ENCODE assay signal across 11 mouse cellular contexts in the genomic region with DNA sequence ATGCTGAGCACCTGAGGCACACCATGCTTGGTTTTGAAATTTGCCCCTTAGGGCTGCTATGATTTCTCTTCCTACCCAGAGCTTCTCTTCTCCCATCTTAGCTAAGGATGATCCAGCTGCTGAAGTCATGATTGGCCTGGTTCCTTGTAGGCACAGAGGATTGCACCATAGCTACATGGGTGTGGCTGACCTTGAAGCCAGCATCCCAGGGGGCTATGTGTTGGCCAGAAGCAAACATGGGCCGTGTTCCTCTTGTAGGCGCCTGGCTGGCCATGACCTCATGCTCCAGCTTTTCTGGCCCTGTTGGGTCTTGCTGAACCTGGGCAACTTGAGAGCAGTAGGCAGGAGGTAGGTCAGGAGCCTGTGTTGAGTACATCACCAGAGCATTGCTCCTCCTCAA. TPM values are rescaled to one million over a fixed set of nuclear protein-coding genes. Genes with fewer than 3 reads are reported as not detected.
DNase-seq lines count a peak whose midpoint lies in the region; ATAC-seq lines count a peak whose summit lies in the region.
"Had no signal": no experiment of that assay in that cellular context is flagged by ENCODE, and none has a peak within 500 bp of the region (broad histone marks: within the 10 kb centered on the region; RNA-seq: fewer than 3 reads in every experiment).

No protein-coding gene starts in this region.

- H3K9me3 ChIP-seq in liver, embryonic 16.5 days (replicated peaks; ENCODE audit: control insufficient read depth, low read length), result no peaks in the 10 kb centered on the region
- no peaks in the 10 kb centered on the region for H3K9me3 ChIP-seq in liver, embryonic 12.5 days (replicated peaks)
- no peaks in the 10 kb centered on the region for H3K9me3 ChIP-seq in midbrain, embryonic 15.5 days
- H3K9me3 ChIP-seq: liver, embryonic 13.5 days had no signal

- no peak overlapping the region for H3K4me2 ChIP-seq in liver, embryonic 16.5 days (ENCODE audit: low read depth, low read length)
- no peak overlapping the region for H3K4me2 ChIP-seq in liver, embryonic 12.5 days
- H3K4me2 ChIP-seq in midbrain, embryonic 15.5 days, result no peak overlapping the region
- H3K4me2 ChIP-seq: liver, embryonic 13.5 days had no signal

- WGBS in liver, embryonic 16.5 days (ENCODE audit: insufficient replicate concordance), result 39% methylated on average over 2 of the region's 2 CpGs
- 50% methylated on average over 2 of the region's 2 CpGs for WGBS in liver, embryonic 12.5 days (ENCODE audit: insufficient replicate concordance)
- 88% methylated on average over 2 of the region's 2 CpGs for WGBS in midbrain, embryonic 15.5 days

- H3K4me3 ChIP-seq in liver, embryonic 16.5 days (ENCODE audit: low read depth, low read length), result no peak overlapping the region
- no peak overlapping the region for H3K4me3 ChIP-seq in liver, embryonic 12.5 days
- no peak overlapping the region for H3K4me3 ChIP-seq in midbrain, embryonic 15.5 days
- H3K4me3 ChIP-seq: liver, embryonic 13.5 days had no signal

- DNase-seq in adipocyte (ENCODE audit: low spot score), result peak; percentile 83
- peak; percentile 81 for DNase-seq in gastrocnemius, postnatal 25 days
- DNase-seq in lung, postnatal 36 days, result peak; percentile 72
- no peak for DNase-seq in frontal cortex, postnatal 10 days (ENCODE audit: low spot score in 2 of 2)
- DNase-seq in cerebellum, adult 11-12 months, result no peak
- DNase-seq: cerebellum, postnatal 25 days; liver, embryonic 13.5 days had no signal

- no peaks in the 10 kb centered on the region for H3K27me3 ChIP-seq in liver, embryonic 16.5 days (ENCODE audit: control insufficient read depth, insufficient read depth, low read depth, low read length)
- no peaks in the 10 kb centered on the region for H3K27me3 ChIP-seq in liver, embryonic 12.5 days (replicated peaks)
- no peaks in the 10 kb centered on the region for H3K27me3 ChIP-seq in midbrain, embryonic 15.5 days (replicated peaks)
- H3K27me3 ChIP-seq: liver, embryonic 13.5 days had no signal

- H3K36me3 ChIP-seq in liver, embryonic 16.5 days (ENCODE audit: control insufficient read depth, insufficient read depth), result peaks cover 2% of the 10 kb centered on the region; the same call in 1 of the 2 replicates
- peaks cover 7% of the 10 kb centered on the region for H3K36me3 ChIP-seq in liver, embryonic 12.5 days
- H3K36me3 ChIP-seq in midbrain, embryonic 15.5 days (replicated peaks), result no peaks in the 10 kb centered on the region; the same call in 1 of the 2 replicates

- H3K27ac ChIP-seq in liver, embryonic 16.5 days (ENCODE audit: low read length), result no peak overlapping the region
- no peak overlapping the region for H3K27ac ChIP-seq in liver, embryonic 12.5 days
- no peak overlapping the region for H3K27ac ChIP-seq in midbrain, embryonic 15.5 days
- H3K27ac ChIP-seq: liver, embryonic 13.5 days had no signal

- ATAC-seq in liver, embryonic 16.5 days (ENCODE audit: low read depth), result peak; percentile 13; the same call in 1 of the 2 replicates
- no peak for ATAC-seq in liver, embryonic 12.5 days
- ATAC-seq in midbrain, embryonic 15.5 days (replicated peaks), result no peak
- ATAC-seq: intestine, postnatal 0 days had no signal

- no peak overlapping the region for H3K9ac ChIP-seq in liver, embryonic 16.5 days (ENCODE audit: low read depth, low read length)
- no peak overlapping the region for H3K9ac ChIP-seq in liver, embryonic 12.5 days
- H3K9ac ChIP-seq in midbrain, embryonic 15.5 days, result no peak overlapping the region
- H3K9ac ChIP-seq: liver, embryonic 13.5 days had no signal

- H3K4me1 ChIP-seq in liver, embryonic 16.5 days (ENCODE audit: control insufficient read depth, low read depth, low read length), result peaks cover 10% of the 10 kb centered on the region
- H3K4me1 ChIP-seq in liver, embryonic 12.5 days, result peaks cover 76% of the 10 kb centered on the region
- H3K4me1 ChIP-seq in midbrain, embryonic 15.5 days, result peaks cover 25% of the 10 kb centered on the region

RNA-seq across cellular contexts. Expression of a gene that starts 23.3 kb away (rescaled TPM):
- 6.3 and 6.5 TPM in 2 replicates for polyA plus RNA-seq in liver, embryonic 16.5 days (2015; fragmentation: Nextera tagmentation; extraction: Ambion mirVana)
- polyA plus RNA-seq in liver, embryonic 12.5 days (2016; fragmentation: Nextera tagmentation; extraction: Ambion mirVana), result 14.7 and 15.2 TPM in 2 replicates
- 10 to 100 TPM; 19.9 to 23.1 TPM for total RNA-seq in gastrocnemius, postnatal 25 days (2021)
- polyA plus RNA-seq in midbrain, embryonic 15.5 days (2015; fragmentation: Nextera tagmentation; extraction: Ambion mirVana), result 28.3 and 29.2 TPM in 2 replicates

RNA-seq across cellular contexts. Expression of a gene that starts 44.6 kb away (rescaled TPM):
- 0.67 and 0.70 TPM in 2 replicates for polyA plus RNA-seq in liver, embryonic 16.5 days (2015; fragmentation: Nextera tagmentation; extraction: Ambion mirVana)
- 0.32 and 0.49 TPM in 2 replicates for polyA plus RNA-seq in liver, embryonic 12.5 days (2016; fragmentation: Nextera tagmentation; extraction: Ambion mirVana)
- total RNA-seq in gastrocnemius, postnatal 25 days (2021), result under 1 TPM; 0.54 to 0.97 TPM
- polyA plus RNA-seq in midbrain, embryonic 15.5 days (2015; fragmentation: Nextera tagmentation; extraction: Ambion mirVana), result 3.1 TPM in 2 replicates

RNA-seq across cellular contexts. Expression of a gene that starts 56.3 kb away (rescaled TPM):
- polyA plus RNA-seq in liver, embryonic 16.5 days (2015; fragmentation: Nextera tagmentation; extraction: Ambion mirVana), result 6.6 and 6.8 TPM in 2 replicates
- 13.6 and 13.9 TPM in 2 replicates for polyA plus RNA-seq in liver, embryonic 12.5 days (2016; fragmentation: Nextera tagmentation; extraction: Ambion mirVana)
- 1 to 10 TPM; 5.1 to 6.0 TPM for total RNA-seq in gastrocnemius, postnatal 25 days (2021)
- polyA plus RNA-seq in midbrain, embryonic 15.5 days (2015; fragmentation: Nextera tagmentation; extraction: Ambion mirVana), result 14.0 and 14.4 TPM in 2 replicates

Comparison
In these comparisons a context has a peak if more than half of its experiments do, and no peak if none do; other contexts are left out.
1. DNase-seq: peak in adipocyte (single experiment), gastrocnemius, postnatal 25 days (single experiment) and lung, postnatal 36 days (single experiment); none in frontal cortex, postnatal 10 days (0 of 2) and cerebellum, adult 11-12 months (single experiment).